Mouse (Mus musculus) megakaryocyte, embryonic 14.5 days (primary cell): ENCODE measurements around the gene Usp19.

ENCODE experiments used
- FLI1 ChIP-seq: IDR thresholded peaks from 2 replicates; pipeline ENCODE4 v1.6.1; 2012; ENCODE audit warnings: low read length, inconsistent platforms, mixed read lengths
- GATA1 ChIP-seq: IDR thresholded peaks from 3 replicates; pipeline ENCODE4 v1.6.1; 2012; ENCODE audit warnings: mixed read lengths, low read length, inconsistent platforms, borderline replicate concordance

- TF ChIP-seq FLI1 (no peak), GATA1 (no peak)
Measured at GRCm38 (mm10) chr9:108483051-108483790, 7.2 kb upstream of the Usp19 start.
